Mouse (Mus musculus) midbrain, embryonic 16.5 days (tissue): ENCODE results near the gene E030018B13Rik. TPM values are rescaled to one million over a fixed set of nuclear protein-coding genes. Genes with fewer than 3 reads are reported as not detected.
A peak's percentile ranks its signal among the peaks of the same experiment; 100 is the strongest.

Experiments
- ATAC-seq: fragments of 200-750 bp; cut with Nextera tagmentation; 2 replicates; pipeline ENCODE4 v1.8.0; 2017; ENCODE audit warnings: moderate TSS enrichment
- H3K27ac ChIP-seq: fragments of 300-500 bp; sonication (generic); 2 replicates; pipeline ENCODE4 v1.5.1; 2014; ENCODE audit warnings: mild to moderate bottlenecking, low read length, mixed read lengths
- H3K27me3 ChIP-seq: fragments of 300-500 bp; sonication (generic); 2 replicates; pipeline ENCODE4 v1.6.1; 2014; ENCODE audit warnings: low read depth, low read length, mixed read lengths; ENCODE audit not compliant: control insufficient read depth, insufficient read depth
- H3K36me3 ChIP-seq: fragments of 300-500 bp; sonication (generic); 2 replicates; pipeline ENCODE4 v1.6.1; 2014; ENCODE audit warnings: mild to moderate bottlenecking, low read length, moderate library complexity, mixed read lengths; ENCODE audit not compliant: control insufficient read depth, insufficient read depth
- H3K4me1 ChIP-seq: fragments of 300-500 bp; sonication (generic); 2 replicates; pipeline ENCODE4 v1.6.1; 2014; ENCODE audit warnings: mild to moderate bottlenecking, low read length, mixed read lengths; ENCODE audit not compliant: control insufficient read depth, insufficient read depth
- H3K4me2 ChIP-seq: fragments of 300-500 bp; sonication (generic); 2 replicates; pipeline ENCODE4 v1.6.1; 2014; ENCODE audit warnings: mild to moderate bottlenecking, low read length, mixed read lengths
- H3K4me3 ChIP-seq: fragments of 300-500 bp; sonication (generic); 2 replicates; pipeline ENCODE4 v1.5.1; 2014; ENCODE audit warnings: low read depth, mild to moderate bottlenecking, low read length, moderate library complexity, mixed read lengths
- H3K9ac ChIP-seq: fragments of 300-500 bp; sonication (generic); 2 replicates; pipeline ENCODE4 v1.6.1; 2014; ENCODE audit warnings: low read depth, low read length, mixed read lengths
- H3K9me3 ChIP-seq: fragments of 300-500 bp; sonication (generic); replicated peaks from 2 replicates; pipeline ENCODE4 v1.6.1; 2014; ENCODE audit warnings: mild to moderate bottlenecking, low read length, mixed read lengths; ENCODE audit not compliant: control insufficient read depth, poor library complexity, severe bottlenecking
- WGBS: fragments of 180-500 bp; shearing (Covaris S2); extraction: QIAGEN DNeasy Blood & Tissue Kit; methylation state at CpG from one replicate; pipeline ENCODE4 v1.1.7; 2014; 5-methylcytosine and 5-hydroxymethylcytosine counted together
- polyA plus RNA-seq: library from polyadenylated mRNA; unstranded; fragments of >200 nt; fragmentation: Nextera tagmentation; extraction: Ambion mirVana; gene quantifications from 2 replicates; pipeline ENCODE4 v1.2.1, GENCODE M21; 2015

Gene E030018B13Rik
- polyA plus RNA-seq, 1 experiment from 2014 or later = not detected

DNA sequence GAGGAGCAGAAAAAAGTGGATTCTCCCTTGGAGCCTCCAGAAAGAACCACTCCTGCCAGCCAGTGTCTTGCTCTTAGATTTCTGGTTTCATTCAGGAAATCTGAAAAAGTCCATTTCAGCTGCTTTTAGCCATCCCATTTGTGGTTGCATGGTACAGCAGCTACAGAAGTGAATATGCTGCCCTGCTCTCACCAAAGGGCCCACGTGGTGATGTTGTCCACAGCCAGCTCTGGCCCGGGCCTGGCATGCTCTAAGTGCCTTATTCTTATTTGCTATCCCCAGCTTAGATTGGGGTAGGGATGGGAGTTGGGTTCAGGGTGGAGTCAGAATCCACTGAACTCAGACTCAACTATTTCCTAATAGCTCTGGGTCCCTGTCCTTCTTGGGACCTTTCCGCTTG lies 21.4 kb upstream of the E030018B13Rik start:
- Histone ChIP-seq H3K4me1 (peaks cover 14% of the 10 kb centered on the region), H3K9me3 (no peaks in the 10 kb centered on the region), H3K4me3 (no peak overlapping the region), H3K36me3 (peaks cover 4% of the 10 kb centered on the region; the same call in 1 of the 2 replicates), H3K27ac (no peak overlapping the region), H3K9ac (no peak overlapping the region), H3K27me3 (no peaks in the 10 kb centered on the region), H3K4me2 (no peak overlapping the region)
- ATAC-seq = no peak
- WGBS = 90% methylated on average over 3 of the region's 3 CpGs

DNA sequence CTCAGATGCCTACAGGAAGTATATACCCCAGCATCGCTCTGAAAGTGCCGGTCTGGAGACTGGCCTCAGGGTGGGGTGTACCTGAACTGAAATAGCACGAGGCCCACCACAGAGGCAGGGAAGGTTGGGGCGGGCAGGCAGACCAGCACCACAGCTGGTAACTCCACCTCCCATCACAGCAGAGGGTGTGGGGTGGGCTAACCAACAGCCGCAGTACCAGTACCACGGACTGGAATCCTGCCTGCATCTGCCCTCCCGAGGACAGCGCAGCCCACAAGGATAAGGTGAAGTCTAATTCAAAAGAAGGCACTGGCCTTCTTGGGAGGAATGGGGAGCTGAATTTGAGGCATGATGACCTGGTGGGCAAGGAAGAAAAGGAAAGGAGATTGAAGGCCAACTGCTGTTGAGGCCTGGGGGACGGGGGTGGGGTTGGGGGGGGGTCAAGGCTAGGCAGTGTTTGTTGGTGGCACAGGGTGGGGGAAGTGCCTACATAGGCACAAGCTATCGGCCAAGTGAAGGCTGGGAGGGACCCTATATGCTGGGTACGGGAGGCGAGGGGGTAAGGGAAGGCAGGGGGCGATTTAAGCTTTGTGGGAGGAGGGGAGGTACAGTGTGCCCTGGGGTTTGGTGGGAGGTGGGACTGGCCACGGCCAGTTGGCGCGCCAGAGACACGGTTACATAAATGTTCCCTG lies 20.2 kb upstream of the E030018B13Rik start:
- no peaks in the 10 kb centered on the region for H3K9me3 ChIP-seq
- H3K36me3 ChIP-seq = no peaks in the 10 kb centered on the region
- H3K9ac ChIP-seq = peak overlapping the region; percentile 8; the same call in 1 of the 2 replicates
- peak overlapping the region; percentile 66 for H3K4me2 ChIP-seq
- ATAC-seq = 0 out of 2 replicates have a peak, but pooled peaks have one; percentile 22
- H3K27me3 ChIP-seq = no peaks in the 10 kb centered on the region
- H3K27ac ChIP-seq = no peak overlapping the region
- H3K4me1 ChIP-seq = peaks cover 19% of the 10 kb centered on the region
- H3K4me3 ChIP-seq = peak overlapping the region; percentile 29
- 25% methylated on average over 17 of the region's 17 CpGs for WGBS

DNA sequence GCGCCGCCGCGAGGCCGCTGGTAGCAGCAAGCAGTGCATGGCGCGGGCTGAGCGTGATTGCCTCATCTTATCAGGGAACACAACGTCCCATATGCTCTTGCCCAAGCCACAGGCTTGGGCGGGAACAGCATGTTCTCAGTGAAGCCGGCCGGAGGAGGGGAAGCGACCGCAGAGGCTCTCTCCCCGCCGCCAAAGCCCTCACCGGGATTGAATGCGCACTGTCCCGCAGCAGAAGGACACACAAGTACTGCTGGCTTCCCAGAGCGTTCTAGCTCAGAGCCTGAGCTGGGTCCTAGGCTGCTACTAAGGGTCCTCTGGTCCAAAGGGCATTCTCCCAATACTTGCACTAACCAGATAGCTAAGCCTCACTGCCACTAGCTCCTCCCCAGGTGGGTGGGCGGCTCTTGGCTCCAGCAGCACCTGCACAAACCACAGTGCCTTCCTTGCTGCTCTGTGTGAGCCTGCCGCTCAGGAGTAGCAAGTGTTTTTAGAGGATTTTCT lies 19.6 kb upstream of the E030018B13Rik start:
- Histone ChIP-seq H3K4me1 (peaks cover 24% of the 10 kb centered on the region), H3K27ac (no peak overlapping the region), H3K9ac (peak overlapping the region; percentile 8; the same call in 1 of the 2 replicates), H3K27me3 (no peaks in the 10 kb centered on the region), H3K36me3 (no peaks in the 10 kb centered on the region), H3K4me3 (peak overlapping the region; percentile 29), H3K9me3 (no peaks in the 10 kb centered on the region), H3K4me2 (peak overlapping the region; percentile 66)
- WGBS = 2% methylated on average over 22 of the region's 22 CpGs
- ATAC-seq = peak; percentile 83

DNA sequence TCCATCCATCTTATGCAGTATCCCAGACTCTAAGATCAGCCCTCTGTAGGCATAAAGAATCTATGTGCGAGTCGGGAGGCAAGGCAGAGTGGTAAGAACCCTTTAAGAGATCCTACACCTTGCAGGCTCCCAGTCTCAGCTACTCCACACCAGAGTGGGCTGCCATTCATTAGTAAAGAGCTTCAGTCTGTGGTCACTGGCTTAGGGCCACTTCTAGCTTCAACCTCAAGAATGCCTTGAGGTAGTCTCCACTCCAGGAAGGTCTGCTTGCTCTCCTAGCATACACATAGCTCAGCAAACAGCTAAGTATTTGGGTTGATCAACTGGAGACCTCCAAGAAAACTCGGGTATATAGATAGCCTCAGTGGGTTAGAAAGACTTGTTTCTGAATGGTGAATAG lies 19.0 kb upstream of the E030018B13Rik start:
- Histone ChIP-seq H3K4me1 (peaks cover 24% of the 10 kb centered on the region), H3K9me3 (no peaks in the 10 kb centered on the region), H3K4me2 (no peak overlapping the region), H3K9ac (no peak overlapping the region), H3K4me3 (no peak overlapping the region), H3K27me3 (no peaks in the 10 kb centered on the region), H3K36me3 (no peaks in the 10 kb centered on the region), H3K27ac (no peak overlapping the region)
- 0 out of 2 replicates have a peak, but pooled peaks have one; percentile 4 for ATAC-seq
- WGBS = 66% methylated on average over 3 of the region's 3 CpGs

DNA sequence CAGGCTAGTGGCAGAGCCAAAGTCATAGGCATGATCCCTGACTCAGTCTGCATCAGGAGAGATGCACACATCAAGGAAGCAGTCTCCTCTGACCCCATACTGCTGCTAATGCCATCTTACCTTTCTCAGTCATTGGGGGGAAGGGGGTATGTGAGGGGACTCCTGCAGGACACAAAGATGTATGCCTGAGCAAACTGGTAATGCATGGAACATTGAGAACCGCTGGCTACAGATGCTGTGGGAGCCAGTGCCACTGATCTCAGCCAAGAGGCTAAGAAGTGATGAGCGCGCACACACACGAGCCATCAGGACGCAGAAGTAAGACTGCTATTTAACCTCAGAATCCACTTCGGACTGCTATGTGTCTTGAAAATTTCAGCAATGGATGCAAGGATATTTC lies 18.5 kb upstream of the E030018B13Rik start:
- 87% methylated on average over 6 of the region's 6 CpGs for WGBS
- H3K27ac ChIP-seq = no peak overlapping the region
- no peak for ATAC-seq
- H3K36me3 ChIP-seq = no peaks in the 10 kb centered on the region
- H3K4me3 ChIP-seq = no peak overlapping the region
- peaks cover 26% of the 10 kb centered on the region for H3K4me1 ChIP-seq
- H3K9ac ChIP-seq = no peak overlapping the region
- no peak overlapping the region for H3K4me2 ChIP-seq
- H3K27me3 ChIP-seq = no peaks in the 10 kb centered on the region
- no peaks in the 10 kb centered on the region for H3K9me3 ChIP-seq

DNA sequence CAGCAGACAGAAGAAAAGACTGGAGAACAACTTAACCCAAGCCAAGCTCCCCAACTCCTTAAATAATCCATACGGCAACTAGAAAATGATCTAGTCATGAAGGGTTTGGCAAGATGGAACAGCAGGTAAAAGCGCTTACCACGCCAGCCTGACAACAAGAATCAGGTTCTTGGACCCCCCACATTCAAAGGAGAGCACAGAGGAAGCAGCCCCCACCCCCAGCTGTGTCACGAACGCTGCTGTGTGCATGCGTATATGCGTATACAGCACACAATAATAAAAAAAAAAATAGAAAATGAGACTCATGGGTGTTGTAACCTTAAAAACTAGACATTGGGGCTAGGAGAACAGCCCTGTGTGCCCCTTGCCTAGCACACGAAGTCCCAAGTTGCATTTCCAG lies 16.7 kb upstream of the E030018B13Rik start:
- 92% methylated on average over 8 of the region's 8 CpGs for WGBS
- Histone ChIP-seq H3K36me3 (no peaks in the 10 kb centered on the region), H3K9ac (no peak overlapping the region), H3K4me3 (no peak overlapping the region), H3K4me1 (peaks cover 26% of the 10 kb centered on the region), H3K27me3 (no peaks in the 10 kb centered on the region), H3K27ac (no peak overlapping the region), H3K9me3 (no peaks in the 10 kb centered on the region), H3K4me2 (no peak overlapping the region)
- no peak for ATAC-seq

DNA sequence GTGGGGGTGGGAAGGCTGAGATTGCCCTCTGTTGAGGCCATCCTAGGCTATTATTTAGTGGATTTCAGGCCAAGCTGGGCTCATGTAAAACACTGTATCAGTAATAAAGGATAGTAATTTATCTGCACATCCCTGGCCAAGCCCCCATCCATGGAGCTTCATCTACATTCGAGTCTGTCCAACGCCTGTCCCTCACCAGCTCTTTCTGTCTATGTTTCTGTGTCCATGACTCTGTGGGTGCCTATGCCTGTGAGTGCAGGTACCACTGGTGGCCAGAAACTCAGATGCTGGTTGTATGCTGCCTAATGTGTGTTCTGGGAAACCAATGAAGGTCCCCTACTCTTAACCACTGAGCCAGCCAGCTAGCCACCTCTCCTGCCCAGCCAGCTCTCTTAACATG lies 16.2 kb upstream of the E030018B13Rik start:
- no peak overlapping the region for H3K4me2 ChIP-seq
- no peaks in the 10 kb centered on the region for H3K9me3 ChIP-seq
- ATAC-seq = no peak
- WGBS = 88% methylated on average over 2 of the region's 2 CpGs
- H3K4me3 ChIP-seq = no peak overlapping the region
- no peak overlapping the region for H3K9ac ChIP-seq
- no peaks in the 10 kb centered on the region for H3K36me3 ChIP-seq
- no peak overlapping the region for H3K27ac ChIP-seq
- H3K27me3 ChIP-seq = no peaks in the 10 kb centered on the region
- H3K4me1 ChIP-seq = peaks cover 26% of the 10 kb centered on the region

DNA sequence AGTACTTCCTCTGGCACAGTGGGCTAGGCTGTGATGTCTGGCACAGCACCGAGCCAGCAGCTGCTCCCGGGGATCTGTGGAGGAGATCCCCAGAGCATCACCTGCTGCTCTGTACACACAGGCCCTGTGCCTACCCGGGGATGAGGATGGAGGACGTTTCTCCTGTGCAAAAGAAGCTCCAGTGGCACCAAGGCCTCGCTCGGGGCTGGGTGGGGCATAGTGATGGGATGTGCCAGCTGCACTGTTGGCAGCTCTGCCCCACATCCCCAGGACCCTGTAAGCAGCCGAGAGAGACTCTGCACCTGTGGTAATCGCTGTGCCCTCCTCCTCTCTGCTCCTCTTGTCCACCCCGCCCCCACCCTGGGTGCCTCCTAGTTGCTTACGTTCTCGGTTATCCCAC lies 15.3 kb upstream of the E030018B13Rik start:
- Histone ChIP-seq H3K27me3 (no peaks in the 10 kb centered on the region), H3K4me1 (peaks cover 26% of the 10 kb centered on the region), H3K4me3 (no peak overlapping the region), H3K36me3 (no peaks in the 10 kb centered on the region), H3K9ac (no peak overlapping the region), H3K9me3 (no peaks in the 10 kb centered on the region), H3K4me2 (no peak overlapping the region), H3K27ac (no peak overlapping the region)
- no peak for ATAC-seq
- 51% methylated on average over 11 of the region's 11 CpGs for WGBS

DNA sequence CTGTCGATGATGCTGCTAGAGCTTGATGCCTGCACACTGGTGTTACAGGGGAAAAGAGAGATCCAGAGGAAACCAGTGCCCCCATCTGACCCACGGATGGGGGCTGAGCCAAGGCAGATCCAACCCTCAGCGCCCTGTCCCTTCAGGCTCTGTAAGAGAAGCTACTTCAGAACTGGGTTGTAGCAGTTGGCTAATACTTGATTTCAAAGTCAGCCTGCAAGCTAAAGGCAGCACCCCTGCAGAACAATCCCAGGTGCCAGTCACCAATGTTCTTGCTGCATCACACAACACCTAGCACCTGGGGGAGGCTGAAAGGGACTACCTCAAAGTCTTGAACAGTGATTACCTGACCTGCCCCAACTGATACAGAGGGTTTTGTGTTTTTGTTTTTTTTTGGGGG lies 14.7 kb upstream of the E030018B13Rik start:
- H3K9ac ChIP-seq = no peak overlapping the region
- H3K9me3 ChIP-seq = no peaks in the 10 kb centered on the region
- ATAC-seq = no peak
- no peak overlapping the region for H3K4me3 ChIP-seq
- H3K36me3 ChIP-seq = no peaks in the 10 kb centered on the region
- 77% methylated on average over 3 of the region's 3 CpGs for WGBS
- H3K27ac ChIP-seq = no peak overlapping the region
- peaks cover 23% of the 10 kb centered on the region for H3K4me1 ChIP-seq
- no peak overlapping the region for H3K4me2 ChIP-seq
- H3K27me3 ChIP-seq = no peaks in the 10 kb centered on the region
